Mouse (Mus musculus) adrenal gland, adult 2 months (tissue): ENCODE measurements around the gene Gm20517. TPM values are rescaled to one million over a fixed set of nuclear protein-coding genes. Genes with fewer than 3 reads are reported as not detected.

Source experiments
- DNase-seq: peaks from one replicate; pipeline ENCODE4 v3.0.0; 2021
- polyA plus RNA-seq: library from polyadenylated mRNA; depleted of rRNA; stranded (reverse); fragments of >200 nt; gene quantifications from 2 replicates; pipeline ENCODE4 v1.2.3, GENCODE M21; 2012
- total RNA-seq, 2 experiments: library from RNA; stranded (reverse); gene quantifications; 2 replicates each; pipeline ENCODE4 v1.2.3; 2021

The Gm20517 gene
- total and polyA plus RNA-seq, 3 experiments: 2.1 to 3.1 (median 2.8) TPM

GRCm38 (mm10) chr17:47678702-47679101 is 67.3 kb downstream of the Gm20517 start:
- no peak for DNase-seq

GRCm38 (mm10) chr17:47682836-47683235 is 71.4 kb downstream of the Gm20517 start:
- no peak for DNase-seq

- DNase-seq: peak; percentile 96
Measured at GRCm38 (mm10) chr17:47687409-47688343, 76.3 kb downstream of the Gm20517 start.

GRCm38 (mm10) chr17:47688344-47688607 is 76.9 kb downstream of the Gm20517 start, which contains the start of gene Tomm6:
Gene Tomm6 (minus strand): TSS chr17:47688386.
- DNase-seq: no peak

- DNase-seq: peak; percentile 83
Measured at GRCm38 (mm10) chr17:47688608-47689575, 77.5 kb downstream of the Gm20517 start, which contains the start of gene Frs3. Gene Frs3 (plus strand): TSS chr17:47689030.

- no peak for DNase-seq
Measured at GRCm38 (mm10) chr17:47689894-47690293, 78.5 kb downstream of the Gm20517 start.

GRCm38 (mm10) chr17:47691650-47692049 is 80.3 kb downstream of the Gm20517 start:
- DNase-seq: no peak

GRCm38 (mm10) chr17:47693671-47694441 is 82.5 kb downstream of the Gm20517 start:
- peak; percentile 31 for DNase-seq

- no peak for DNase-seq
Measured at GRCm38 (mm10) chr17:47694442-47694502, 82.9 kb downstream of the Gm20517 start, which contains the start of gene Gm21981. Gene Gm21981 (minus strand): TSS chr17:47694455.

- peak; percentile 98 for DNase-seq
Measured at GRCm38 (mm10) chr17:47694503-47695336, 83.3 kb downstream of the Gm20517 start, which contains the start of gene Prickle4. Gene Prickle4 (minus strand): TSS chr17:47694736.

GRCm38 (mm10) chr17:47695337-47695710 is 83.9 kb downstream of the Gm20517 start:
- no peak for DNase-seq

GRCm38 (mm10) chr17:47698156-47698555 is 86.8 kb downstream of the Gm20517 start:
- DNase-seq: no peak

GRCm38 (mm10) chr17:47699055-47699454 is 87.7 kb downstream of the Gm20517 start:
- DNase-seq: no peak

GRCm38 (mm10) chr17:47701793-47702192 is 90.4 kb downstream of the Gm20517 start:
- no peak for DNase-seq

GRCm38 (mm10) chr17:47702548-47703345 is 91.4 kb downstream of the Gm20517 start:
- DNase-seq: no peak

- DNase-seq: no peak
Measured at GRCm38 (mm10) chr17:47703556-47703955, 92.2 kb downstream of the Gm20517 start.

GRCm38 (mm10) chr17:47704692-47705091 is 93.3 kb downstream of the Gm20517 start:
- no peak for DNase-seq

- DNase-seq: no peak
Measured at GRCm38 (mm10) chr17:47706196-47706595, 94.8 kb downstream of the Gm20517 start.

GRCm38 (mm10) chr17:47707961-47708360 is 96.6 kb downstream of the Gm20517 start:
- DNase-seq: no peak

- no peak for DNase-seq
Measured at GRCm38 (mm10) chr17:47708972-47709371, 97.6 kb downstream of the Gm20517 start.

- DNase-seq: no peak
Measured at GRCm38 (mm10) chr17:47710036-47710435, 98.6 kb downstream of the Gm20517 start.
